Mouse (Mus musculus) heart, embryonic 16.5 days (tissue): ENCODE measurements at regions not wholly inside any gene's neighbourhood (a gene's known extent, or its start where the extent isn't known, plus 50 kb on each side); places are given as distances from the start of the nearest gene placed in this dataset.

ENCODE experiments used
- ATAC-seq: fragments of 200-750 bp; cut with Nextera tagmentation; replicated peaks from 2 replicates; pipeline ENCODE4 v1.8.0; 2017; ENCODE audit warnings: moderate number of reproducible peaks; ENCODE audit not compliant: insufficient read depth, low FRiP score; ENCODE audit errors: extremely low read depth
- H3K27ac ChIP-seq: fragments of 300-500 bp; sonication (generic); 2 replicates; pipeline ENCODE4 v1.5.1; 2014; ENCODE audit warnings: mild to moderate bottlenecking, low read length, control low read depth, moderate library complexity
- H3K27me3 ChIP-seq: fragments of 300-500 bp; sonication (generic); 2 replicates; pipeline ENCODE4 v1.6.1; 2014; ENCODE audit warnings: low read length, mixed read lengths; ENCODE audit not compliant: control insufficient read depth, insufficient read depth
- H3K36me3 ChIP-seq: fragments of 300-500 bp; sonication (generic); 2 replicates; pipeline ENCODE4 v1.6.1; 2014; ENCODE audit not compliant: control insufficient read depth, insufficient read depth
- H3K4me1 ChIP-seq: fragments of 300-500 bp; sonication (generic); 2 replicates; pipeline ENCODE4 v1.6.1; 2014; ENCODE audit warnings: low read length, mixed read lengths; ENCODE audit not compliant: control insufficient read depth, insufficient read depth
- H3K4me2 ChIP-seq: fragments of 300-500 bp; sonication (generic); 2 replicates; pipeline ENCODE4 v1.6.1; 2014; ENCODE audit warnings: low read depth, mild to moderate bottlenecking, control low read depth, low read length
- H3K4me3 ChIP-seq: fragments of 300-500 bp; sonication (generic); 2 replicates; pipeline ENCODE4 v1.5.1; 2014; ENCODE audit warnings: mild to moderate bottlenecking, control low read depth, low read length
- H3K9ac ChIP-seq: fragments of 300-500 bp; sonication (generic); 2 replicates; pipeline ENCODE4 v1.6.1; 2014; ENCODE audit warnings: low read length, control low read depth
- H3K9me3 ChIP-seq: fragments of 300-500 bp; sonication (generic); replicated peaks from 2 replicates; pipeline ENCODE4 v1.6.1; 2016; ENCODE audit warnings: low read length; ENCODE audit not compliant: control insufficient read depth
- WGBS: fragments of 180-500 bp; shearing (Covaris S2); extraction: QIAGEN DNeasy Blood & Tissue Kit; methylation state at CpG from one replicate; pipeline ENCODE4 v1.1.7; 2014; 5-methylcytosine and 5-hydroxymethylcytosine counted together

DNA sequence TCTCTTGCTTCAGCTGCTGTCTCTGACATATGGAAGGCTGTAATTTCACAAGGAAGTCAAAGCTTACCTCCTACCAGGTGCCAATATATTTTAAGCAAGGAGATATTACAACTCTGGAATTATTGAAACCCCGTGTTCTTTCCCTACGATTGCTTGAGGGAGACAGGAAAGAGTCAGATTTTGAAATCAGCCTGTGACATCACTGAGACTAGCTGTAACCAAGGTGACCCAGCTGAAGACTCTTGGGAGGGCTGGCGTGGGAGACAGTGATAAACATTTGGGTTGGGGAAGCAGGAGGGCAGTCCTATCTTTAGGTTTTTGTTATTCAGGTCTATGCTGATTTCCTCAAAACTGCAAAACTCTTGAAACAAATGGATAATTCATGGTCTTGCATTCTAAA lies 518.4 kb upstream of the Id2 start:
- Histone ChIP-seq H3K27me3 (no peaks in the 10 kb centered on the region), H3K9me3 (no peaks in the 10 kb centered on the region), H3K4me1 (peaks cover 7% of the 10 kb centered on the region; the same call in 1 of the 2 replicates), H3K27ac (no peak overlapping the region), H3K4me2 (no peak overlapping the region), H3K4me3 (no peak overlapping the region), H3K36me3 (no peaks in the 10 kb centered on the region), H3K9ac (no peak overlapping the region)
- ATAC-seq = no peak
- 48% methylated on average over 3 of the region's 3 CpGs for WGBS

DNA sequence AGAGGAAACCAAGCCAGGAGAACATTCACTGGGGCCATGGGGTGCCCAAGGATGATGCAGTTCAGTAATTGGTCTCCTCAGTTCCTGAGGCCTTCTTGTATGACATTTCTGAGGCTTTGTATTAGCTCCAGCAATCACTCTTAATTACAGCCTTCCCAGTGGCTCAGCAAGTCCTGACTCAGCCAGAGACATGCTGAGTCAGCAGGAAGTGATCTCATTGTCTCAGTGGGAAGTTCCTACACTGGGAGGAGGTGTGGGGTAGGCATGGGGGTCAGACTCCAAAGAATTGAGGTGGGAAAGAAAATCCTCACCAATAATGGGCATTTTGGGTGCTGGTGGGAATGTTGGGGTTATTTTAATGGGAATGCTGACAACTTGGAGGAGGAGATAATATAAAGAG lies 516.5 kb upstream of the Id2 start:
- Histone ChIP-seq H3K27me3 (no peaks in the 10 kb centered on the region), H3K36me3 (no peaks in the 10 kb centered on the region), H3K9me3 (no peaks in the 10 kb centered on the region), H3K4me1 (peaks cover 7% of the 10 kb centered on the region; the same call in 1 of the 2 replicates), H3K27ac (no peak overlapping the region), H3K4me3 (no peak overlapping the region), H3K4me2 (no peak overlapping the region), H3K9ac (no peak overlapping the region)
- no peak for ATAC-seq

DNA sequence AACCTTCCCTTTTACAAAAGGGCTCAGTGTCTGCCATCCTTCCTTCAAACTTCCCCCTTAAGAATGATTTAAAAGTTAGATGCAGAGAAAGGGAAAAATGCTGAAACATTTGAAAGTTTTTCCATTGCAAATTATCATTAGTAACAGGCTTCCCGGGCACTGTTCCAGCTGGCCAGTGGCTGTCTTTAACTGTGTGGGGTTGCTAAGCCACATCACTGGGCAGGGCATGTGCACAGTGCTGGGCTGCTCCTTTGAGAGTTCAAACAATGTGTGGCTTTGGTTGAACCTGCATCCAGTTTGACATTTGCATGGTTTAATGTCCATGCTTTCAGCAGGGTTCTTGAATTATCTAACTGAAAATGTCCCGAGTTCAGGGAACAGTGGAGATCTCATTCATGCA lies 512.1 kb upstream of the Id2 start:
- no peak overlapping the region for H3K4me2 ChIP-seq
- no peaks in the 10 kb centered on the region for H3K36me3 ChIP-seq
- no peak overlapping the region for H3K27ac ChIP-seq
- no peaks in the 10 kb centered on the region for H3K4me1 ChIP-seq
- no peak overlapping the region for H3K4me3 ChIP-seq
- 48% methylated on average over 2 of the region's 2 CpGs for WGBS
- ATAC-seq = no peak; the same call in 1 of the 2 replicates
- no peaks in the 10 kb centered on the region for H3K27me3 ChIP-seq
- no peaks in the 10 kb centered on the region for H3K9me3 ChIP-seq
- H3K9ac ChIP-seq = no peak overlapping the region

GRCm38 (mm10) chr12:25605396-25605795 lies 508.5 kb upstream of the Id2 start:
- no peaks in the 10 kb centered on the region for H3K36me3 ChIP-seq
- no peaks in the 10 kb centered on the region for H3K9me3 ChIP-seq
- no peak overlapping the region for H3K27ac ChIP-seq
- H3K27me3 ChIP-seq = no peaks in the 10 kb centered on the region
- H3K4me3 ChIP-seq = no peak overlapping the region
- no peak overlapping the region for H3K4me2 ChIP-seq
- no peak overlapping the region for H3K9ac ChIP-seq
- ATAC-seq = no peak
- 77% methylated on average over 3 of the region's 3 CpGs for WGBS
- no peaks in the 10 kb centered on the region for H3K4me1 ChIP-seq

DNA sequence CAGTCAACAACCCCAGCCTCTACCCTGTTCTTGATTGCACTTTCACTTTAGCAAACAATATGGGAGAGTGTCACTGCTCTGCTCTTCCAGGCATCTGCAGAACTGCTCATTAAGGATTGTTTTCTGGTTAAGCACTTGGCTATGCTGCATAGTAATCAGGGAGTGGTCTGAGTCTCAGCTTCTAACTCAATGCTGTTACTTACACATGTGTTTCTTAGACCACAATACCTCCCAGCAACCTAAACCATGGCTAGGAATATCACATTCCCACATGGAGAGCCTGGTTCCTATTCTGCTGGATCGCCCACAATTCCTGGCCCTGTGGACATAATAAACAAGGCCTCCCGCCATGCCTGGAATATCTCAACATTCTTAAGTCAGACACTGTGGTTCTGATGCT lies 493.3 kb upstream of the Id2 start:
- no peak for ATAC-seq
- H3K4me2 ChIP-seq = no peak overlapping the region

GRCm38 (mm10) chr12:25585746-25586145 lies 488.8 kb upstream of the Id2 start:
- Histone ChIP-seq H3K9ac (no peak overlapping the region), H3K27me3 (no peaks in the 10 kb centered on the region), H3K4me3 (no peak overlapping the region), H3K9me3 (0 out of 2 replicates have a peak, but pooled peaks cover 5% of the 10 kb centered on the region), H3K4me1 (no peaks in the 10 kb centered on the region), H3K4me2 (no peak overlapping the region), H3K27ac (no peak overlapping the region), H3K36me3 (no peaks in the 10 kb centered on the region)
- no peak for ATAC-seq
- 84% methylated on average over 3 of the region's 3 CpGs for WGBS

More for the DNA sequence above, 493.3 kb upstream of the Id2 start:
- Histone ChIP-seq H3K36me3 (no peaks in the 10 kb centered on the region), H3K27me3 (no peaks in the 10 kb centered on the region), H3K4me1 (no peaks in the 10 kb centered on the region), H3K9ac (no peak overlapping the region), H3K4me3 (no peak overlapping the region), H3K27ac (no peak overlapping the region), H3K9me3 (0 out of 2 replicates have a peak, but pooled peaks cover 7% of the 10 kb centered on the region)
- WGBS = 79% methylated on average over 2 of the region's 2 CpGs

GRCm38 (mm10) chr12:25579407-25579806 lies 482.5 kb upstream of the Id2 start:
- Histone ChIP-seq H3K4me1 (no peaks in the 10 kb centered on the region), H3K27ac (no peak overlapping the region)

GRCm38 (mm10) chr12:25565131-25565530 lies 468.2 kb upstream of the Id2 start:
- Histone ChIP-seq H3K4me3 (no peak overlapping the region), H3K9ac (no peak overlapping the region), H3K4me2 (no peak overlapping the region), H3K27ac (no peak overlapping the region), H3K9me3 (no peaks in the 10 kb centered on the region), H3K27me3 (no peaks in the 10 kb centered on the region), H3K36me3 (no peaks in the 10 kb centered on the region), H3K4me1 (no peaks in the 10 kb centered on the region)
- 76% methylated on average over 2 of the region's 2 CpGs for WGBS
- ATAC-seq = no peak

More at GRCm38 (mm10) chr12:25579407-25579806, 482.5 kb upstream of the Id2 start:
- Histone ChIP-seq H3K4me2 (no peak overlapping the region), H3K36me3 (no peaks in the 10 kb centered on the region), H3K9me3 (no peaks in the 10 kb centered on the region), H3K27me3 (no peaks in the 10 kb centered on the region), H3K4me3 (no peak overlapping the region), H3K9ac (no peak overlapping the region)
- no peak for ATAC-seq
- WGBS = 75% methylated on average over 8 of the region's 8 CpGs

DNA sequence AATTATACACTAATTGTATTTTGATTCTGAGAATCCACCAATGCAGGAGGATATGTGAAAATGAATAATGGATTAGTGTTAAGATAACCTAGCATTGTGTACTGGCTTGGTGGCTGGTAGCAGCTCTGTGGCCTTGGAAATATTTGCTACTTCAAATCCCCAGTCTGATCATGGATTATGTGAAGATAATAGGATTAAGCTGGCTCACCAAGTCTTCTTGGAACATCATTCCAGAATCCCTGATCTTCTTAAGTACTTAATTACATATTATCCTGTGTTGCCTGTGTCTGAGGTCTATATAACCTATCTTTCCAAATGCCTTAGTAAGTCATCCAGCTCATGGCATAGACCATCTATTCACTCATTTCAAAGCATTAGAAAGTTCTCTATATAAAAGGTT lies 462.7 kb upstream of the Id2 start:
- Histone ChIP-seq H3K4me1 (no peaks in the 10 kb centered on the region), H3K36me3 (no peaks in the 10 kb centered on the region), H3K4me2 (no peak overlapping the region), H3K4me3 (no peak overlapping the region), H3K9ac (no peak overlapping the region), H3K27me3 (no peaks in the 10 kb centered on the region), H3K27ac (no peak overlapping the region), H3K9me3 (no peaks in the 10 kb centered on the region)
- ATAC-seq = no peak

DNA sequence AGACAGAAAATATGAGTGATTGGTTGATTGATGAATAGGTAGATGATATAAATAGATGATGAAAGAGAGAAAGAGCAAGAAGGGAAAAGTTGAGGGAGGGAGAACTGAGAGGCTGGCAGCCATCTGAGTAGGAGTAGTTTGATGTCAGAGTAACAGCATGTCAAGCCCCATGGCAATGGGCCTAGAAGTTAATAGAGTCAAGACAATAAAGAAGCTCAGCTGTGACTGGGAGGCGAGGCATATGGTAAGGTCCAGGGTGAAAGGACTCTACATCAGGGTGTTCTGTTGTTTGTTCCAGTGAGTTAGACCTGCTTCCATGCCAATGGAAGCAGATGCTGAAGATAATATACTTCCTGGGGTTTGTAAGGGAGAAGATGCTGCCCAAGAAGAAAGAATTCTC lies 456.7 kb upstream of the Id2 start:
- Histone ChIP-seq H3K9ac (no peak overlapping the region), H3K4me1 (no peaks in the 10 kb centered on the region), H3K27ac (no peak overlapping the region), H3K4me2 (no peak overlapping the region), H3K36me3 (no peaks in the 10 kb centered on the region), H3K9me3 (no peaks in the 10 kb centered on the region), H3K4me3 (no peak overlapping the region), H3K27me3 (no peaks in the 10 kb centered on the region)
- no peak for ATAC-seq
- 75% methylated on average over 1 of the region's 1 CpGs for WGBS
